Mouse (Mus musculus): ENCODE data around the gene Rnf213.
"Not testable (repeated sequence)": the region's sequence is repeated elsewhere in the genome, so short reads cannot be mapped to it uniquely, and the experiment has no call there.

DNA sequence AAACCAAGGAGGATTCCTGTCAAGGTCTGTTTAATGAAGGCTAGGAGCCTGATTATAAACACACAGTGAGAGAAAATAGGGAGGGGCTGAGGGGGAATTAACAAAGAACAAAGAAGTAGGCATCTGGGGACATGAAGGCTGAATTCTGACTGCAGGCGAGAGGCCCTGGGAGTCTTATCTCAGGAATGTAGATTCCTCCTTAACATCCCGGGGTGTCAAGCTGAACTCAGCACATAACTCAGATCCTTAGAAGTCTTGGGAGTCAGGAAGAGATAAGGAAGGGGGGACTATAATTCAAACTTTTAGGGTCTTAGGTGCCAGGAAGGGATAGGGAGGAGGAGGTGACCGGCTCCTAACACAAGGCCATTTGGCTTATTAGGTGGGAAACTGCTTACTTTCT is 5.6 kb upstream of the Rnf213 start:
- not testable (repeated sequence) for TF ChIP-seq CTCF (IDR thresholded peaks at IDR 0.05; ENCODE audit: borderline replicate concordance, extremely low read depth, insufficient read depth, insufficient read length); POLR2A (IDR thresholded peaks at IDR 0.05; ENCODE audit: borderline replicate concordance, extremely low read depth, insufficient read depth, insufficient read length, poor library complexity, severe bottlenecking)
